Mouse (Mus musculus): ENCODE results near the gene Gtf2i. TPM values are rescaled to one million over a fixed set of nuclear protein-coding genes. Genes with fewer than 3 reads are reported as not detected.
A peak's percentile ranks its signal among the peaks of the same experiment; 100 is the strongest.
"Not testable (repeated sequence)": the region's sequence is repeated elsewhere in the genome, so short reads cannot be mapped to it uniquely, and the experiment has no call there.

The Gtf2i gene
- 100 to 1,000 TPM in 1 of 2 experiments, 10 to 100 TPM in 1; 96.3 to 125 TPM for polyA plus RNA-seq (2017; shearing (Covaris generic))

DNA sequence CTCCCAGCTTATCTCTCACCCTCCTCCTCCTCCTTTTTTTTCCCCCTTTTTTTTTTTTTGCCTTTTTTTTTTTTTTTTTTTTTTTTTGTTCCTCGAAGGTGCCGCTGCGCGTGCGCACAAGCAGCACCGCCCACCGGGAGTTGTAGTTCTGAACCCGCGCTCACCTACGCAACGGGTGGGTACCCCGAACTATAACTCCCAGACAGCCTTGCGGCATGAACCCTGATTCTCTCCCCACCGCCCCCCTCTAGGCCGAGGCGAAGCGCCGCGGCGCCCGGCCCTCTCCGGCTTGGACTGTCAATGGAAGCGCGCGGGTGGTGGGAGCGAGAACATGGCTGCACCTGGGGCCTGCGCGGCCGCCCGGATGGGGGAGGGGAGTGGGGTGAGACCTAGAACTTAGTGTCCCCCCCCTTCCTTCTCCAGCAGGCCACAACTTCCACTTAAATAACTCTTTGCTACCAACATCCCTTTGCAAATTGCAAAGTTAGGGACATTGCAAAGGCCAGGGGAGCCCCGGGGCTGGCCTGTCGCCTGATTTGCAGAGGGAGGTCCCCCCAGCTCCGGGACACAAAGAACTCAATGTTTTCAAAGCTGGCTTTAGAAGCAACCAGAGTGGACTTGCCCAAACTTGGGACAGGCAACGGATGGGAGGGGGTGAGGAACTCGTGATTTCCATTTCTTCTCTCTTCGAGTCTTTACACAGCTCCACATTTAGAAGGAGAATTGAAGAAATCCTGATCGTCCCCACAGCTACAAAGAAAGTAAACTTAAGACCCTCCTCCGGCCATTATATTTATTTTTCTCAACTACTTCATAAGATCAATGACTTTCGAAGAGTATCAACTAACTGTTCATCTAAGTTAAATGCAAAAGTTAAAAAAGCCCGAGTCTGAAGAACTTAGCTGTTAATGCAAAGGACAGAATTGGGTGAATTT, at the start of gene Gtf2i:
Gtf2i (minus strand) TSS at position 73 of the 935 bp plus-strand sequence.
- ATAC-seq: peak; percentile 84

DNA sequence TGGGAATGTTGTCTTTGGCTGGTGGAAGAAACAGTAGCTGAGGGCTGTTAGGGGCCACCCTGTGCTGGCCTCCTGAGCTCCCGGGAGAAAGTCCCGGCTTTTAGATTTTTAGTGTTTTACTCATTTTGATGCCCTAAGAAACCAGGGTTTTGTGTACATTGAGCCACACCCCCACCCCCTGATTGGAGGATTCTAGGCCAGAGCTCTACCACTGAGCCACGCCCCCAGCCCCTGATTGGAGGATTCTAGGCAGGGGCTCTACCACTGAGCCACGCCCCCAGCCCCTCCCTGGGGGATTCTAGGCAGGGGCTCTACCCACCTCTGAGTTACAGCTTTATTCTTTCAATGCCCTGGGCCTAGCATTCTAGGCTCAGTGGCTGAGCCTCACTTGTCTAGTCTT, 44.5 kb upstream of the Gtf2i start:
- no peak for ATAC-seq

- not testable (repeated sequence) for ATAC-seq
These were observed 40.8 kb upstream of the Gtf2i start for GRCm38 (mm10) chr5:134355372-134355771.

GRCm38 (mm10) chr5:134353117-134353516, 38.6 kb upstream of the Gtf2i start:
- no peak for ATAC-seq

DNA sequence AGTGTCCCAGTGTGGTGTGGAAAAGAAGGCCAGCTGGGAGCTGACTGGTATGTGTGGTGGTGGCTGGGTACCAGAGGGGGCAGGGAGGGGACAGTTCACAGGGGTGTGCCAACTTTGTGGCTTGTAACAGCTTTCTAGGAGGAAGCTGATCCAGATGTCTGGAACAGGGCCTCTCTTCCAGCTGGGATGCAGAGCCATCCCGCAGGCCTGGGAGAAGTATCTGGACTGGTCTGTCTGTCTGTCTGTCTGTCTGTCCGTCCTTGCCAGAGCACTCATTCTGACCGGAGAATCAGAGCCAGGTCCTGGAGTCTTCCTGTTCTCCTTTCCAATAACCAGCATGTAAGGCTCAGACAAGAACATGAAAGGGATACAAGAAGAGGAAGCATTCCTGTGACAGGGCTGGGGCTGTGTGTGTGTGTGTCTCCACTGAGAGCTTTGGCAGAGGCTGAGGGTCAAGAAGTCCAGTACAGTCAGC, 38.0 kb upstream of the Gtf2i start:
- no peak for ATAC-seq

GRCm38 (mm10) chr5:134350660-134351059, 36.1 kb upstream of the Gtf2i start:
- peak; percentile 99 for ATAC-seq

DNA sequence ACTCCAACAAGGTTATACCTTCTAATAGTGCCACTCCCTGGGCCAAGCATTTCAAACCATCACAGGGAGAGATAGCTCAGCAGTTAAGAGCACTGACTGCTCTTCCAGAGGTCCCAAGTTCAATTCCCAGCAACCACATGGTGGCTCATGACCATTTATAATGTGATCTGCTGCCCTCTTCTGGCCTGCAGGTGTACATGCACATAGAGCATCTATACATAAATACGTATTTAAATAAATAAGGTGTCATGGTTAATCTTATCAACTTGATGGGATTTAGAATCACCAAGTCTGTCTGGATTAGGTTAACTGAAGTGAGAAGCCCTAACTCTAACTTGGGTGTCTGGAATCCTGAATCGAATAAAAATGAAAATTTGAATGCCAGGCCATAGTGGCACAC, 32.5 kb upstream of the Gtf2i start:
- peak; percentile 30 for ATAC-seq

GRCm38 (mm10) chr5:134345449-134345848, 30.9 kb upstream of the Gtf2i start:
- peak; percentile 67 for ATAC-seq

- no peak for ATAC-seq
These were observed 29.5 kb upstream of the Gtf2i start for GRCm38 (mm10) chr5:134344076-134344475.

- ATAC-seq: not testable (repeated sequence)
These were observed 29.0 kb upstream of the Gtf2i start for GRCm38 (mm10) chr5:134343530-134343929.

GRCm38 (mm10) chr5:134342503-134343205, 28.1 kb upstream of the Gtf2i start:
- no peak for ATAC-seq

- no peak for ATAC-seq
These were observed 27.2 kb upstream of the Gtf2i start for GRCm38 (mm10) chr5:134341721-134342120.

- ATAC-seq: peak; percentile 78
These were observed 26.8 kb upstream of the Gtf2i start for GRCm38 (mm10) chr5:134341321-134341720.

GRCm38 (mm10) chr5:134340101-134340522, 25.6 kb upstream of the Gtf2i start:
- ATAC-seq: no peak

DNA sequence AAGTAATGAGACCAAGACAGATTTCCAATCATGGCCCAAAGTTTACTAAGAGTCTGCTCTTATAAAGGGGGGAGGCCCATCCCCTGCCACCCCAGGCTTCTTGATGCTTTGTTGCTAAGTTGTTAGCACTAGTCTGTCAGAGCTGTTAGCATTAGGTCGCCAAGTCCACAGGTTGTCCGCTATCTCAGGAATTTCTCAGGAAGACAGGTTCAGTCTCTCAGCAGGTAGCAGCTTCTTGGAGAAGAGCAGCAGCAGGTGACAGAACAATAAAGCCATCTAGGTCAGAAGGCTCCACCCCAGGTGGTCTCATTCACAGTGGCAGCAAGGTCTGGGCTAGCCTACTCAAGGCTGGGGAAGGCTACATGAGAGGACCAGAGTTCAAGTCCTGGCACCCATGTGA, 22.5 kb upstream of the Gtf2i start:
- ATAC-seq: not testable (repeated sequence)

DNA sequence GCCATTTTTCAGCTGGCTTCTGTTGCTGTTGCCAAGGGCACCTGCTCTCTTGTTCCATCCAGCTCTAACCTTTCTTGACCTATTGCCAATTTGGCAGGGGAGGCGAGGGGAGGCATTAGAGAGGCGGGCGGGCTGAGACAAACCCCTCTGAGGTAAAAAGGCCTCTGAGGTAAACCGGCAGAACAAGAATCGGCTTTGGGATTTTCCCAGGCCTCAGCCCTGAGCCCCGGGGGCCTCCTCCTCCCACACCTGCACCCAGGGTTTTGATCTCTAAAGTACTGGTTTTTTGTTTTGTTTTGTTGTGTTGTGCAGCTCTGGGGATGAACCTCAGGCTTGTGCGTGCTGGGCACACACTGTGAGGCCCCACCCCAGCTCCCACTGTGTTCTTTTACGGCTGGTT, 18.2 kb upstream of the Gtf2i start:
- peak; percentile 56 for ATAC-seq

DNA sequence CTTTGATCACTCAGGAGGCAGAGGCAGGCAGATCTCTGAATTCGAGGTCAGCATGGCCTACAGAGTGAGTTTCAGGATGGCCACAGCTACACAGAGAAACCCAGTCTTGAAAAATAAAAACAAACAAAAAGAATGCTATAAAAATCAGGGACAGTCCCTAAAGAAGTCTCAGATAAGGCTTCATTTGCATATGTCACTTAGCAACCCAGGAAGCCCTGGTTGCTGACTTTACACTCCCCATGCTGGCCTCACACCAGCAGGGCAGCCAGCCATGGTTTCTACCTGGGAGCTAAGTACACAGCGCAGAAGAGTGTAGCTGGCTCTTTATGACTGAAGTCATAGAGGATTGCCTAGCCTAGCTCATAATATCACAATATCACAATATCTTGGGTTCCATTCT, 15.5 kb upstream of the Gtf2i start:
- peak; percentile 89 for ATAC-seq

- ATAC-seq: no peak
These were observed 14.8 kb upstream of the Gtf2i start for GRCm38 (mm10) chr5:134329311-134329710.

DNA sequence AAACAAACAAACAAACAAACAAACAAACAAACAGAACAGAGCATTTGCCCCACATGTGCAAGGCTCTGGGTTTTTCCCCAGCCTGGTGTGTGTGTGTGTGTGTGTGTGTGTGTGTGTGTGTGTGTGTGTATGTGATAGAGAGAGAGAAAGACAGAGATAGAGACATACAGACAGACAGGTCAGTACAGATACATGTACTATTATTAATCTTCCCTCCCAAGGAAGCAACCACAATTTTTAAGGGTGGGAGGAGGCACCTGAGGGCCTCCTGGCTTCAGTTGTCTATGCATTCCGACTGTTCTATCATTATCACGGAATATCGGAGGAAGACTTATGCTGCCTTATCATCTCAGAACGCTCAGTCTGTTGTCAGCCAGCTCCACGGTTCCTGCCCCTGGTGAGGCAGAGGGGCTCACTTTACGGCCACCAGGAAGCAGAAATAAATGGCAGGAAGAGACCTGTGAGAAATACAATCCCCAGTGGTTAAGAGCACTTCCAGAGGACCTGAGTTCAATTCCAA, 14.0 kb upstream of the Gtf2i start:
- ATAC-seq: no peak

- peak; percentile 27 for ATAC-seq
These were observed 11.5 kb upstream of the Gtf2i start for GRCm38 (mm10) chr5:134325856-134326566.

DNA sequence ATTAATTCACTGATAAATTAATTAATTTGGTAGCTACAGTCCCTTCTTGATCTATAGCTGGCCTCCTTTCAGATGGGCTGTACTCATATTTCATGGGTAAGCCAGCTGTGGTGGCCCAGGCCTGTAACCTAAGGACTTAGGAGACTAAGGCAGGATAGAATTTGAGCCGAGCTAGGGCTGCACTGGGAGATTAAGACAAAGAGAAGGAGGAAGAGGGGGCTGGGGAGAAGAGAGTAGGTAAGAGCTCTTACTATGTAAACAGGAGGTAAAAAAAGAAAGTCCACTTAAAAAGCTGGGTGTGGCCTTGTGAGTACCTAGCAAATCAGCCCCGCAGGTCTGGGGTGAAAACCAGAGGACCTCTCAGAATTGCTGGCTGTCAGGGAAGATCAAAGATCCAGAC, 9.3 kb upstream of the Gtf2i start:
- no peak for ATAC-seq

GRCm38 (mm10) chr5:134323311-134323710, 8.8 kb upstream of the Gtf2i start:
- ATAC-seq: peak; percentile 72

GRCm38 (mm10) chr5:134322355-134322754, 7.8 kb upstream of the Gtf2i start:
- ATAC-seq: no peak
